Mouse (Mus musculus): ENCODE data around the gene Tmeff2.
A peak's percentile ranks its signal among the peaks of the same experiment; 100 is the strongest.

Gene Tmeff2

DNA sequence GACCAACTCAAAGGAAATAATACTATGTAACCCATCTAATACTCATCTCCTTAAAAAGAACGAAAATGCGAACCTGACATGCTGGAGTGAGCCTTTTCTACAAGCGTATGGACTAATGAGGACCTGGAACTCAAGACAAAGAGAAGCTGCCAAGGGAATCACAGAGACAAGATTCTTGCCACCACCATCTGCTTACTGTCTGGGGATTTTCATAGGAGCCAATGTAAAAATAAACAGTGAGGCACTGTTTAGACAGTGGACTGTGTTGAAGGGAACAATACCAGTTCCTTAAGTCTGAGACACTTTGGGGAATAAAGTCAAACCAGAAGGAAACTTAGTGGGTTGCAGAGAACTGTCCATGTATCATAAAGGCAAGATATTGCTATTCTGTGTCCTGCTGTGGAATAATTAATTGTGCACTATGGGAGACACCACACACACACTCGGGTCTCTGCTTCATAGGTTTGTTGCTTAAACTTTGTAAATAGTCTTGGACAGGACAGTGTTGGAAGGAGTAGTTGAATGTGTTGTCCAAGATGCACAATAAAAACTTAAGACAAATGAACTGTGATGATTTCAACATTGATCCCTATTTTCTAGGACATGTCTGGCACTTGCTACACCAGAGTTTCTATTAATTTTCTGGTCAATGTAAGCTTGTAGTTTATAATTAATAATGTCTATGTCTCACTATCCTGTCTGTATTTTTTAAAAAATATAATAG, 79.1 kb downstream of the Tmeff2 start:
- no peak for DNase-seq (ENCODE audit: low read depth, low spot score)

DNA sequence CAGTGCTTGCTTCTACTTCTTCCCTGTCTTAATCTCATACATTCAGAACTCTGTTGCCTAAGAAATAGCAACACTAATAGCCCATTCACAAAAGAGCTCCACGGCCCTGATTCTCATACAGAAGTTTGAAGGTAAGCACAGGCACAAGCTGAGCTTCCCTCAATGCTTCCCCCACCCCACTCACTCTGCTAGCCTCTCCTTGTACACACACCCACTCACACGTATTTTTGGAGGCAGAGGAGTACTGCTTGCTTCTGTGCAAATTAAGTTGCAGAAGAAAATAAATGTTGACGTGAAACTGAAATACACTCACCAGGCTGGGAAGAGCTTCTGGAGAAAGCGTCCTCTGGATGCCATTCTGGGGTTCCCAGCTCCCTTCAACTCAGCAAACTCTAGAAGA, 80.1 kb downstream of the Tmeff2 start:
- DNase-seq (ENCODE audit: low read depth, low spot score), result peak; percentile 91

GRCm38 (mm10) chr1:50981151-50981828, 80.8 kb downstream of the Tmeff2 start:
- peak; percentile 47 for DNase-seq (ENCODE audit: low read depth, low spot score)

GRCm38 (mm10) chr1:50990661-50991060, 90.2 kb downstream of the Tmeff2 start:
- DNase-seq (ENCODE audit: low read depth, low spot score), result no peak

DNA sequence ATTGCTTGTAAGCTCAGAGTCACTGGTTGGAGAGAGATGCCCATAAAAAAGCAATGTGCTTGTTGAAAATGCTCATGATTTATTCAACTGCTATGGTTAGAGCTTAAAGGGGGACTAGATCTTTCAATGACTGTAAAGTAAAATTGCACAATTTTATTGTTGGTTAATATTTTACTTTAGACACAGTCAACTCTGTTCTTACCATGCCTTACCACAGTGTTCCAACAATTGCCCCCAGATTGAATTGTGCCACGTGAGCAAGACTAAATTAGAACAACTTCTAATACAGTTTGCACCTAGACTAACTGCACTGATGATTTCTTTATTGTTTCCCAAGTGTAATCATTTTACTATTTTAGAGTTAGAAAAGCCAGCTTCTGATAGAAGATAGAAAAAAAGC, 94.1 kb downstream of the Tmeff2 start:
- no peak for DNase-seq (ENCODE audit: low read depth, low spot score)

GRCm38 (mm10) chr1:50999793-51000192, 99.3 kb downstream of the Tmeff2 start:
- DNase-seq (ENCODE audit: low read depth, low spot score), result no peak

DNA sequence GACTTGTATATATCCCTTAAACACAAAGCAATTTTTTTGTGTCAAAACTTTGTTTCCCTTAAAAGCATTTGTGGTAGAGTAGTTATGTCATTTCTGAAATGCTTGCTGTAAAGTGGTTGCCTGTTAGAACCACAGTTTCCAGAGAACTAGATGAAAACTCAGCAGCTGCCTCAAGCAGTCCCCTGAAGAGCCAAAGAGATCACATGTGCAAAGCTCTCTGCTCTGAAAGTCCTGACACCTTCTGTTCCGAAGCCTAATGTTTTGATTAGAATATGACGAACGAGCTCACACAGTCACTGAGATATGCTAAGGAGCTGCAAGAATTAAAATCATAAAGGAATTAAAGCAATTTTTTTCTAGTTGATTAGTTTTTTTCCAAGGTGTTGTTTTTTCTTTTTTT, 107.9 kb downstream of the Tmeff2 start:
- DNase-seq (ENCODE audit: low read depth, low spot score), result peak; percentile 21

DNA sequence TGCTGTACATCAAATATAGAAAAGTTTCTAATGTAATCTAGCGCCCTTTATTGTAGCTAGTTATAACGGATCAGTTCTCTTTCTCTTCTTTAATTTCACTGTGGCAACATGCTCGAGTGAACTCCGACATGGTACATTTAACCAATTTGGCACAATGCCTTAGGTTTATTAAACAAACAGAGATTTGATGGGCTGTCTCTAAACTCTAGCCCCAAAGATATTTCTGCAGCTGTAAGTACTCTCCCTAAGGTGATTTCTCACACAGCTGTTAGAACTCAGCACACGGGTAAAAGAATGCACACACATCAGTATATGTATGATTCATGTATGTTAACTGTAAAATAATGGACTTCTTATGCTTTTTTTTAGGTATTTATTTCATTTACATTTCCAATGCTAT, 139.8 kb downstream of the Tmeff2 start:
- no peak for DNase-seq (ENCODE audit: low read depth, low spot score)

- DNase-seq (ENCODE audit: low read depth, low spot score), result peak; percentile 50
Measured at GRCm38 (mm10) chr1:51044810-51045209, 144.4 kb downstream of the Tmeff2 start.

DNA sequence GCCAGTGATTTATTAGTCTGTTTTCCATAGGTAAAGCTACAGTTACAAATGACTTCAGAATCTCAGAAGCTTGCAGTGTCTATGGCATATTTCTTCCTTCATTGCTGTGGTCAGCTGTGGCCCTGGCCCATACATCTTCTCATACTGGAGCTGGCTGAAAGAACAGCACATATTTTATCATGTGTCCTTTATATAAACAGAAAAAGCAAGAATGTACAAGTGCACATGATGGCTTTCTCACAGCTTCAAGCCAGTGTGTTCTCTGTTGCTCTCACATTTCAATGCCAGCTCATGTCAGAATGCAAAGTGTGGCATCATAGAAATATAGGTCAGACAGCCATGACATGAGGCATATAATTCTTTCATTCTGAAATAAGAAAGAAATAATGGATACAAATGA, 164.1 kb downstream of the Tmeff2 start:
- DNase-seq (ENCODE audit: low read depth, low spot score), result no peak

- DNase-seq (ENCODE audit: low read depth, low spot score), result no peak
Measured at GRCm38 (mm10) chr1:51065652-51066051, 165.2 kb downstream of the Tmeff2 start.

- no peak for DNase-seq (ENCODE audit: low read depth, low spot score)
Measured at GRCm38 (mm10) chr1:51068814-51069213, 168.4 kb downstream of the Tmeff2 start.

DNA sequence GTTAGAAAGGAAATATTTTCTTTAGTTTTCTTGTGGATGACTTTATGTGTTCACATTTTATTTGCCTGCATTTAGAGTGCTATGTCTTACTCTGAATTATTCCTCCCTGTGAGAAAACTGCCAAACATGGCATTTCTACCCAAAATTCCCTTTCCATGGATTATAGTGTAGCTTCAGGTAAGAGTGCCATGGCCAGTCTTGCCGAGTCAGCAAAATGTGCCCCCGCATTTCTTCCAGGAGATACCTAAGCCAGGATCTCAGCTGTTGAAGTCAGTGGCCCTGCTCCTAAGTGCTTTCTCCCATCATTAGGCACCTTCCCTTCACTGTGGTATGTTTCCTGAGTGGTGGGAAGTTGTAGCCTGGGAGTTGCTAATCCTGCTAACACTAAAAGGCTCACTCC, 168.8 kb downstream of the Tmeff2 start:
- no peak for DNase-seq (ENCODE audit: low read depth, low spot score)

GRCm38 (mm10) chr1:51074076-51074475, 173.6 kb downstream of the Tmeff2 start:
- no peak for DNase-seq (ENCODE audit: low read depth, low spot score)

DNA sequence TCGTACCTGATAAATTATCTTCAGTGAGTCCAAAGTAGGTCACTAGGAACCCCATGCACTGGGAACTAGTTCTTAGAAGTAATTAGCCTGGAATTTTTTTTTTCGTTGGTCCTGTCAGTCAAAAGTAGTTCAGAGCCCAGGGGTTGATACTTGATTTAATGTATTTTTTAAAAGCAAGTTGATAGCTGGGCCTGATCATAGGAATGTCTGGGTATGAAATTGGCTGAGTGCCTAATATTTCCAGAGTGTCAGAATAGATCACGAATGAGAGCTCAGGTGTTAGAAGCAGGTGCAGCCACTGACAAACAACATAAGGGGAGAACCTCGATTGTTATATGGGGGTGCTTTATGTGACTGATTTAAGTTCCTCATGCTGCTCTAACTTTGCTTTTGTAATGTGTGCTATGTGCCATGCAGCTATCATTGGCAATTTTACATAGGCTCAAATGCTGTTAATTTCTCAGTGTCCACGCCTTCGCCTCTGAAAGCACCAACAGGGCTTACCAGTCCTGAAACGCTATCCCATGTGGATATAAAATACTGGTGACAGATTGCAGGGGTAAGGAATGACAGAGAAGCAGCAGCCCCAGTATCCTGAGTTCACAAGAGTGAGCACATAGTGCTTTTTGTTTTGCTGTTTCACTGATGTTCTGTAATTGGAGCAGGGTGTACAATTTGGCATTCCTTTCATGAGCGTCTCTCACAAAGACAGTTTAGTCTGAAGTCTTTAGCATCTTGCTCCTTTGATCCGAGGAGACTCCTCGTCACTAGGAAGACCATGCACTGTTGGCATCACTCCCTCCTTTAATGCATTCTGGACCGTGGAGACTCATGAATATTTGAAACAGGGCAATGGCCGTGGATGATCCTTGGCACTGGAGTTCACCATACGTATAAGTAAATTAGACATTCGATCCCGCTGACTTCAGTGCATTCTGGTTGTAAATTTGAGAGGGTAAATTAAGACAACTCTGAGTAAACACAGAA, 175.6 kb downstream of the Tmeff2 start:
- DNase-seq (ENCODE audit: low read depth, low spot score), result no peak

GRCm38 (mm10) chr1:51088921-51089320, 188.5 kb downstream of the Tmeff2 start:
- DNase-seq (ENCODE audit: low read depth, low spot score), result no peak

DNA sequence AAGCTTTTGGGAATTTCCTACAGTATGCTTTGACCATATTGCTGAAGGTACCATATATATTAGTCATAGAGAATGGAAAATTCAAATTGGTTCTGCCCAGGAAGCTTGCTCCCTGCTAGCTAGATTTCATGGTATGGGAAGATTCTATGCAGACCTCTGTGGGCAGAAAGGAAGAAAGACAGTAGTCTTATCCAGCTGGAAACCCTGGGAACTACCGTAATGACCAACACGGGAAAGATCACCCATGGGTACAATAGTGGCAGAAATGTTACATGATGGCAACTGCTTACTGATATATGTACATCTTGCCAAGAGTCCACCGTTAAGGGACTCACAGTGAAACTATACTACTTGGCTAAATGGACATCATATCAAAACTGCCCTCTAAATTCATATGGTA, 189.4 kb downstream of the Tmeff2 start:
- no peak for DNase-seq (ENCODE audit: low read depth, low spot score)

DNA sequence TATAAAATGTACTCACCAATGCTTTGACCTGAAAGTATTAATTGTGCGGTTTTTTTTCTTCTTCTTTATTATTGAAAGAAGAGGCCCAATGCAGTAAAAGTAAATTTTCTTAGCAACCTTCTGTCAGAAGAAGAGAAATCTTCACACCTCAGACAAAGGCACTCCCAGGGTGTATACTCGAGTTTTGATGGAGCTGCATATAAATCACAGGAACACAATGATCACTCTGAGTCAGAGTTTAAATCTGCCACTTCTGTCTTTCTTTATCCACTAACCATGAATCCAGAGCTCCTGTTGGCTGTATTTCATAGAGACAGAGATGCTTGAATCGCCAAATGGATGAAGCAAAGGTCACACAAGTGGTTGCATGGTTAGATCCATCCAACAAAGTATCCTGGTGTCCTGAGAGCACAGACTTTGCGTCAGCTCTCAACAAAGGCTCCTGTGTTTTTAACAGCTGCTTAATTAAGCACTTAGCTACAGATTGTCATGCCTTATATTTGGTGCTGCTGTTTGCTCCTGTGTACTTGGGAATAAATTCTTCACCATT, 189.8 kb downstream of the Tmeff2 start:
- no peak for DNase-seq (ENCODE audit: low read depth, low spot score)

DNA sequence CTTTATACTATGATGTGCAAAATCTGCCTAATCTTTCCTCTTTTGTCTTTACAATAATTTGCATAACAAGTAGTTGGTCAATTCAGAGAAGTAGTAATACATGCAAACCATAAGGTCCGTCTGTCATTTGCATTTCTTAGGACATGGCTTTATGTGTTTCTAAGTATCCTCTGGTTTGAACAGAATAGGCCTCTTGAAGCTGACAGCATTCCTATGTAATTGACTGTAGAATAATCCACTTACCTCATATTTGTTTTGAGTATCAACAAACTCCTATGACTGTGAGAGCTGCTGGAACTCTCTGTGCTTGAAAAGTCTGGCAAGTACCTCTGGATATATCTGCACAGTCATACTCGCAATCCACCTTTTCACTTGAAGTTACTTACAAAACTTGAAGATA, 194.3 kb downstream of the Tmeff2 start:
- no peak for DNase-seq (ENCODE audit: low read depth, low spot score)

- DNase-seq (ENCODE audit: low read depth, low spot score), result no peak
Measured at GRCm38 (mm10) chr1:51096848-51097598, 196.6 kb downstream of the Tmeff2 start.

DNA sequence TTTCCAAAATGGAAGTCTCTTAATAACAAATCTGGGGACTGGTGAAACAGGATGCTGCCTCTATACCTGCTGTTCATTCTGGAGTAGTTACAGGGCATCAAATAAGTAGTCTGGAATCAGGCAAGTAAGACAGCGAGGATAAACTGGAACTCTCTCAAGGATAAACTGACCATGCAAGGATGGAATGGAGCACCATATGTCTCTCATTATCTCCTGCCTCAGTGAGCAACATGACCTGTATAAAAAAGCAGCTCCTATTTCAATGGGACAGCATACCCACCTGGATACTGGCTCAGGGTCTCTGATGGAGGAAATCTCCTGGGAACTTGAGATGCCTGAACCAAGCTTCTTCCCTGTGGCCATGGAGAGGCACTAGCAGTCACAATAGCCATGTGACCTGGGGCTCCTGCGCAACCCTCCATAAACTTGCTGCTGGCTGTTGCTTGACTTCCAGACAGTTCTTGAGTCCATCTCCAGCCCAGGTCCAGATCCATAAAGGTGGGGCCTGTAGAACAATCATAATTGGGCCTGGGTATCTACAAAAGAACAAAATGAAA, 200.7 kb downstream of the Tmeff2 start:
- no peak for DNase-seq (ENCODE audit: low read depth, low spot score)

Data from telencephalon, adult 2 months (tissue).